Mouse (Mus musculus) liver, embryonic 11.5 days (tissue): ENCODE results near the gene Klhl5. TPM values are rescaled to one million over a fixed set of nuclear protein-coding genes. Genes with fewer than 3 reads are reported as not detected.

Experiments
- ATAC-seq: fragments of 200-750 bp; cut with Nextera tagmentation; replicated peaks from 2 replicates; pipeline ENCODE4 v1.8.0; 2017; ENCODE audit warnings: moderate number of reproducible peaks, mild to moderate bottlenecking, moderate TSS enrichment, moderate library complexity; ENCODE audit not compliant: low FRiP score
- DNase-seq: peaks from one replicate; pipeline ENCODE4 v3.0.0-alpha.2; 2017; ENCODE audit warnings: low spot score
- H3K27ac ChIP-seq: fragments of 300-500 bp; sonication (generic); 2 replicates; pipeline ENCODE4 v1.5.1; 2014; ENCODE audit warnings: mild to moderate bottlenecking, low read depth, low read length, control low read depth
- H3K27me3 ChIP-seq: fragments of 300-500 bp; sonication (generic); replicated peaks from 2 replicates; pipeline ENCODE4 v1.6.1; 2014; ENCODE audit warnings: low read length, mixed read lengths; ENCODE audit not compliant: control insufficient read depth, insufficient read depth
- H3K36me3 ChIP-seq: fragments of 300-500 bp; sonication (generic); 2 replicates; pipeline ENCODE4 v1.6.1; 2014; ENCODE audit warnings: mild to moderate bottlenecking, low read length, moderate library complexity, mixed read lengths; ENCODE audit not compliant: control insufficient read depth, insufficient read depth
- H3K4me1 ChIP-seq: fragments of 300-500 bp; sonication (generic); replicated peaks from 2 replicates; pipeline ENCODE4 v1.6.1; 2014; ENCODE audit warnings: low read length, mixed read lengths; ENCODE audit not compliant: control insufficient read depth, insufficient read depth
- H3K4me2 ChIP-seq: fragments of 300-500 bp; sonication (generic); 2 replicates; pipeline ENCODE4 v1.6.1; 2014; ENCODE audit warnings: mild to moderate bottlenecking, control low read depth, moderate library complexity
- H3K4me3 ChIP-seq: fragments of 300-500 bp; sonication (generic); 2 replicates; pipeline ENCODE4 v1.5.1; 2014; ENCODE audit warnings: low read depth, low read length, control low read depth
- H3K9ac ChIP-seq: fragments of 300-500 bp; sonication (generic); 2 replicates; pipeline ENCODE4 v1.6.1; 2014; ENCODE audit warnings: low read depth, low read length, control low read depth
- H3K9me3 ChIP-seq: fragments of 300-500 bp; sonication (generic); 2 replicates; pipeline ENCODE4 v1.6.1; 2016; ENCODE audit warnings: low read length, inconsistent platforms, mixed read lengths; ENCODE audit not compliant: control insufficient read depth
- WGBS: fragments of 180-500 bp; shearing (Covaris S2); extraction: QIAGEN DNeasy Blood & Tissue Kit; methylation state at CpG from one replicate; pipeline ENCODE4 v1.1.7; 2014; 5-methylcytosine and 5-hydroxymethylcytosine counted together
- polyA plus RNA-seq: library from polyadenylated mRNA; unstranded; fragments of >200 nt; fragmentation: Nextera tagmentation; extraction: Ambion mirVana; gene quantifications from 2 replicates; pipeline ENCODE4 v1.2.1, GENCODE M21; 2014

Gene Klhl5
- polyA plus RNA-seq, 1 experiment from 2014 or later, result 10.0 TPM

DNA sequence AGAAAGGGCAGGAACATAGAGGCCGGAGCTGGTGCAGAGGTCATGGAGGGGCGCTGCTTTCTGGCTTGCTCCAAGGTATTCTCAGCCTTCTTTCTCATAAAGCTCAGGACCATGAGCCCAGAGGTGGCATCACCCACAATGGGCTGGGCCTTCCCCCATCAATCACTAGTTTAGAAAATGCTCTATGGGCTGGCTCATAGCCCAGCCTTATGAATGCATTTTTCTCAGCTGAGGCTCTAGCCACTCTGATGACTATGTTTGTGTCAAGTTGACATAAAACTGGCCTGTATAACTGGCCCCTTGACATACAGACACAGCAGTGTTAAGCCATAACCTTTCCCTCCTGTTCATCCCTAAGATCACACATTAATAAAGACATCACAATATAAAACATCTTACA lies 97.4 kb downstream of the Klhl5 start:
- ATAC-seq, result no peak
- Histone ChIP-seq H3K4me2 (no peak overlapping the region), H3K9ac (no peak overlapping the region), H3K27me3 (no peaks in the 10 kb centered on the region), H3K36me3 (no peaks in the 10 kb centered on the region), H3K27ac (no peak overlapping the region), H3K4me3 (no peak overlapping the region), H3K9me3 (no peaks in the 10 kb centered on the region), H3K4me1 (no peaks in the 10 kb centered on the region; the same call in 1 of the 2 replicates)
- 85% methylated on average over 2 of the region's 2 CpGs for WGBS
- DNase-seq, result no peak

DNA sequence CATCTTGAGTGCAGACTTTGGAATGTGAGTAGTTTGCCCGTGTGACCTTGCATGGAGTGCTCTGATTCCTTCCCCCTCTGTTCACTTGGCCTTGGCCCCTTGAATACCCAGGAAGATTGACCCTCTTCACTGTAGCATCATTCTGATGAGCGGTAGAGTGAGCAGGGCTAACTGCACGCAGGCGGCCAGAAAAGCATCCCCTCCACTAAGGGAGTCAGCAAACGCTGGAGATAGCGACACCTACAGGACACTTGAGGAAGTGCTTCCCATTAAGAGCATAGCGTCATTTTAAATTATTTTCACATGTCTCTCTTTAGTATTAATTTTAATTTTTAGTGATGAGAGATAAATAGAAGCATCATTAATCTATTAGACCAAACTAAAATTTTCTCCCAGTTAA lies 106.0 kb downstream of the Klhl5 start:
- Histone ChIP-seq H3K27ac (no peak overlapping the region), H3K9me3 (no peaks in the 10 kb centered on the region), H3K36me3 (no peaks in the 10 kb centered on the region), H3K4me2 (no peak overlapping the region), H3K4me1 (no peaks in the 10 kb centered on the region), H3K27me3 (no peaks in the 10 kb centered on the region), H3K4me3 (no peak overlapping the region), H3K9ac (no peak overlapping the region)
- no peak for ATAC-seq
- no peak for DNase-seq
- WGBS, result 24% methylated on average over 7 of the region's 7 CpGs

Other genes with a start within 250 kb of the Klhl5 start
- 0.55 and 0.78 TPM in 2 replicates for gene Tlr1, start 174.0 kb upstream of the Klhl5 start, polyA plus RNA-seq
- gene Tlr6, start 147.4 kb upstream of the Klhl5 start, polyA plus RNA-seq, result 0.26 and 0.66 TPM in 2 replicates
- gene Fam114a1, start 137.5 kb upstream of the Klhl5 start, polyA plus RNA-seq, result 18.5 and 21.1 TPM in 2 replicates
- 0.42 and 0.55 TPM in 2 replicates for gene Tmem156, start 15.4 kb upstream of the Klhl5 start, polyA plus RNA-seq
- 4.9 and 5.8 TPM in 2 replicates for gene Wdr19, start 92.2 kb downstream of the Klhl5 start, polyA plus RNA-seq
- gene Rfc1, start 228.1 kb downstream of the Klhl5 start, polyA plus RNA-seq, result 82.3 and 83.3 TPM in 2 replicates
- 10.8 and 11.6 TPM in 2 replicates for gene Klb, start 240.8 kb downstream of the Klhl5 start, polyA plus RNA-seq